Mouse (Mus musculus): ENCODE measurements around the gene Arhgap15.

- TF ChIP-seq CTCF (IDR thresholded peaks at IDR 0.05; ENCODE audit: low read depth, low read length) (no peak), GATA2 (IDR thresholded peaks at IDR 0.05; ENCODE audit: borderline replicate concordance, low read depth, low read length) (no peak), POLR2AphosphoS5 (IDR thresholded peaks at IDR 0.05; ENCODE audit: insufficient replicate concordance, low read depth, low read length) (no peak), GATA1 (IDR thresholded peaks at IDR 0.05; ENCODE audit: borderline replicate concordance, low read length) (no peak)
These were observed 291.0 kb downstream of the Arhgap15 start for GRCm38 (mm10) chr2:44039522-44040203.

All from G1E (cell line).